8 mouse cellular contexts compared by ENCODE assay signal in the genomic region with DNA sequence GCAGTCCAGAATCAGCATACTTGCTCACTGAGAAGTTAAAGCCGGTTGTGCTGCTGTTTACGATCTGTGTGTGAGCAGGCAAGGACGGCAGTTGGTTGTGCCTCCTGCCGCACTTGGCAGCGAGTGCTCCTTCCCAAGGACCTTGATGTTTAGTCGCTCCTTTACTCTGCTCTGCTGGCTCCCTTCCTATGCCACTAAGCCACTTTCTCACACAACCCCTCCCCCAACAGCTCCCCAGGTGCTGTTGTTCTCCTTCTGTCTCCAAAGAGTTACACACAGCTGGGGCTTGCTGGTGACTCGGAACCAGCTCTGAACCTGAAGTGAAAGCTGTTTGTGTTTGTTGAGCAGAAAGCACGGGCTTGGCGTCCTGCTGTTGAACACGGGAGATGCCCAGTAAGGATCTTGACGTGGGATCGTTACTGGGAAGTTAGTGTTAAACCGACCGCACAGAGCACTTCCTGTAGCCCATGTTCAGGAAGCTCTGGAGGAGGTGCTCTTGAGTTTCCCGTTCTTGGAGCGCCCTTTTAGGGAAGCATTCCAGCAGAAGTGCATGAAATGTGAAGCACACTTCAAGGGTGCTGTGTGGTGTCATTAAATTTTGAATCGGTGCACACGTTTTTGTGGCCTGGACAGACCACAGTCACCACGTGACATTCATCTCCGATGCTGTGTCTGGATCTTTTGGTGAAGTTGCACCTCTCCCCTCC.
A peak's percentile ranks its signal among the peaks of the same experiment; 100 is the strongest.
DNase-seq lines count a peak whose midpoint lies in the region; ATAC-seq and TF ChIP-seq lines count a peak whose summit lies in the region.

No protein-coding gene starts in this region.

- H3K27me3 ChIP-seq in lung, postnatal 0 days (replicated peaks; ENCODE audit: insufficient read depth, low read length) = no peaks in the 10 kb centered on the region

- H3K4me1 ChIP-seq in lung, postnatal 0 days (ENCODE audit: insufficient read depth, low read depth, low read length) = peaks cover 38% of the 10 kb centered on the region
- peaks cover 14% of the 10 kb centered on the region for H3K4me1 ChIP-seq in olfactory bulb, adult 2 months (ENCODE audit: control insufficient read depth, insufficient read depth, low read length)

- ATAC-seq in common myeloid progenitor, adult 5-6 weeks (replicated peaks; ENCODE audit: low read depth, poor library complexity, severe bottlenecking) = peak; percentile 37
- peak; percentile 78 for ATAC-seq in lung, postnatal 0 days

- peak overlapping the region; percentile 79 for H3K4me2 ChIP-seq in lung, postnatal 0 days (replicated peaks; ENCODE audit: low read depth, low read length)

- TF ChIP-seq POLR2A in olfactory bulb, adult 2 months (IDR thresholded peaks at IDR 0.05; ENCODE audit: insufficient read depth, low read depth, low read length) = no peak

- peak overlapping the region; percentile 35 for H3K4me3 ChIP-seq in lung, postnatal 0 days (ENCODE audit: low read depth, low read length)
- H3K4me3 ChIP-seq in olfactory bulb, adult 2 months (ENCODE audit: insufficient read depth, low read depth, low read length) = peak overlapping the region; percentile 36

- H3K36me3 ChIP-seq in lung, postnatal 0 days (ENCODE audit: insufficient read depth, low read length) = no peaks in the 10 kb centered on the region

- peak overlapping the region; percentile 91 for H3K27ac ChIP-seq in lung, postnatal 0 days (ENCODE audit: low read length)
- H3K27ac ChIP-seq in olfactory bulb, adult 2 months (ENCODE audit: insufficient read depth, low read depth, low read length) = peak overlapping the region; percentile 43

- peak overlapping the region; percentile 26; the same call in 1 of the 2 replicates for H3K9ac ChIP-seq in lung, postnatal 0 days (replicated peaks; ENCODE audit: low read depth)

- no peaks in the 10 kb centered on the region for H3K9me3 ChIP-seq in lung, postnatal 0 days (ENCODE audit: low read length)

- DNase-seq in layer of hippocampus, adult 9-11 months = peak; percentile 30
- no peak for DNase-seq in layer of hippocampus, adult 8-10 months (ENCODE audit: low spot score in 2 of 2)
- DNase-seq in heart, adult 9 months (ENCODE audit: low spot score in 2 of 2) = peak; percentile 60 to 70
- DNase-seq in kidney, adult 8-10 months = peak; percentile 72 to 75
- peak; percentile 91 for DNase-seq in lung, postnatal 0 days (ENCODE audit: low spot score)
- peak; percentile 86 for DNase-seq in thymus, postnatal 4 days

- TF ChIP-seq EP300 in lung, postnatal 0 days (IDR thresholded peaks at IDR 0.05) = peak; percentile 54; the same call in 1 of the 2 replicates

- TF ChIP-seq CTCF in lung, postnatal 0 days (IDR thresholded peaks at IDR 0.05) = no peak
- no peak for TF ChIP-seq CTCF in olfactory bulb, adult 2 months (IDR thresholded peaks at IDR 0.05; ENCODE audit: insufficient read depth, low read depth, low read length)

- 3% methylated on average over 20 of the region's 20 CpGs for WGBS in lung, postnatal 0 days
- WGBS in olfactory bulb, adult 2 months = 10% methylated on average over 20 of the region's 20 CpGs

Comparison
In these comparisons a context has a peak if more than half of its experiments do, and no peak if none do; other contexts are left out.
1. DNase-seq: peak in layer of hippocampus, adult 9-11 months (single experiment), heart, adult 9 months (2 of 2), kidney, adult 8-10 months (2 of 2), lung, postnatal 0 days (single experiment) and thymus, postnatal 4 days (single experiment); none in layer of hippocampus, adult 8-10 months (0 of 2).